Mouse (Mus musculus) G1E (cell line): ENCODE results near the gene Gm3625. TPM values are rescaled to one million over a fixed set of nuclear protein-coding genes. Genes with fewer than 3 reads are reported as not detected.

ENCODE experiments used
- ATAC-seq: 2 replicates; pipeline ENCODE4 v1.8.0; 2016; ENCODE audit warnings: mild to moderate bottlenecking; ENCODE audit not compliant: insufficient number of reproducible peaks, poor library complexity, low FRiP score, severe bottlenecking; ENCODE audit errors: extremely low read depth
- DNase-seq: peaks from one replicate; pipeline ENCODE4 v3.0.0; 2012; ENCODE audit warnings: low spot score
- H3K27me3 ChIP-seq: 2 replicates; pipeline ENCODE4 v1.6.1; 2012; ENCODE audit warnings: mild to moderate bottlenecking, low read length, inconsistent platforms; ENCODE audit not compliant: insufficient read depth
- H3K36me3 ChIP-seq: replicated peaks from 2 replicates; pipeline ENCODE3; 2012; ENCODE audit warnings: mild to moderate bottlenecking, inconsistent platforms
- H3K4me1 ChIP-seq: 2 replicates; pipeline ENCODE4 v1.6.1; 2012; ENCODE audit warnings: low read depth, low read length, inconsistent platforms, mixed read lengths; ENCODE audit not compliant: insufficient read depth
- H3K4me3 ChIP-seq: 2 replicates; pipeline ENCODE4 v1.5.1; 2012; ENCODE audit warnings: low read depth, mild to moderate bottlenecking, inconsistent platforms, low read length, moderate library complexity, mixed read lengths
- H3K9me3 ChIP-seq: replicated peaks from 2 replicates; pipeline ENCODE4 v1.6.1; 2012; ENCODE audit warnings: inconsistent platforms
- CTCF ChIP-seq: IDR thresholded peaks from 2 replicates; pipeline ENCODE4 v1.5.1; 2012; ENCODE audit warnings: low read depth, low read length, inconsistent platforms, mixed read lengths
- GATA1 ChIP-seq: IDR thresholded peaks from 2 replicates; pipeline ENCODE4 v1.6.1; 2012; ENCODE audit warnings: borderline replicate concordance, low read length, inconsistent platforms, mixed read lengths
- GATA2 ChIP-seq: IDR thresholded peaks from 2 replicates; pipeline ENCODE4 v1.6.1; 2012; ENCODE audit warnings: low read depth, low read length, inconsistent platforms, borderline replicate concordance
- POLR2AphosphoS5 ChIP-seq: IDR thresholded peaks from 2 replicates; pipeline ENCODE4 v1.6.1; 2012; ENCODE audit warnings: low read depth, low read length, inconsistent platforms; ENCODE audit not compliant: insufficient replicate concordance
- TAL1 ChIP-seq: conservative IDR thresholded peaks from 2 replicates; pipeline ENCODE4 v1.6.1; 2012; ENCODE audit warnings: low read depth, low read length, inconsistent platforms, mixed read lengths
- polyA plus RNA-seq: library from polyadenylated mRNA; stranded (reverse); fragments of >175 nt; gene quantifications from 2 replicates; pipeline ENCODE4 v1.2.3, GENCODE M21; 2012
- total RNA-seq, 2 experiments: library from RNA; stranded (forward) in 1 of 2; stranded (reverse) in 1 of 2; fragments of 200-1000 nt in 1 of 2; fragments of >200 nt in 1 of 2; fragmentation: Nextera tagmentation in 1 of 2; gene quantifications; 2 replicates each; pipeline ENCODE4 v1.2.3; 2014 to 2017

Gm3625 gene
- total and polyA plus RNA-seq, 3 experiments = not detected

DNA sequence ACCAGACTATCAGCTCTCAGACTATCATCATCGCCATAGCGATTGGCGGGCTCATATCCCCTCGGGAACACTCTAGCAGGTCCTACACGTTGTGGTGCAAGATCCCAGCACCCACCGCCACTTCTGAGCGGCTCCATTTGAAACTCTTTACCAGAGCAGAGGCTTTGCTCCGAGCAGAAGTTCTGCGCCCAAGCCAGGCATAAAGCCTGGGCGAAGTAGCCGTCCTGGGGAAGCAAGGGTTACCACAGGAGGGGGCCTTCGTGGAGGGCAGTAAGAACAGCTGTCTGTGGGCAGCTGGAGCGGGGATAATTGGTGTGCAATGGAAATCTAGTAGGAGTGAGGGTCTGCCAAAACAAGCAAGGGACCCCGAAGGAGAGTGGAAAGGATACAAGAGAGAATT is 45.2 kb downstream of the Gm3625 start:
- Histone ChIP-seq H3K4me1 (peaks cover 18% of the 10 kb centered on the region), H3K27me3 (peaks cover 10% of the 10 kb centered on the region), H3K4me3 (no peak overlapping the region), H3K36me3 (no peaks in the 10 kb centered on the region), H3K9me3 (no peaks in the 10 kb centered on the region)
- ATAC-seq (no peak), DNase-seq (no peak)
- TF ChIP-seq POLR2AphosphoS5 (no peak), GATA2 (no peak), TAL1 (no peak)

DNA sequence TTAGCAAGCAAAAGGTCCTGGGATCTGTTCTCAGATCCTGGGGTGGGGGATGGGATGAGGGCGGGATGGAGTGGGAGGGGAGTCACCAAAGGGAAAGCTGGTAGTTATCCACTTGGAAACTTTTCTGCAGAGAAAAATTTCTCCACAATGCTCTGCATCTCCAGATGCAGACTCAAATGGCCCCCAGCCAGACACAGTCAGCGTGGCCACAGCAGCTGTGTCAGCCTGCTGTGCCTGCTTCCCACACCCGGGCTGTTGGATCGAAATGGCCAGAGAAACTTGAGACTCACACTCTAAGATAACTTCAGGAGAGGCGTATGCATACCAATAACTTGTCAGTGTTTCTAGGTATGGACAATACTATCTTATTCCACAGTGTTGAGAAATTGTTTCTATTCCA is 46.2 kb downstream of the Gm3625 start:
- DNase-seq = no peak
- H3K4me3 ChIP-seq = no peak overlapping the region
- no peaks in the 10 kb centered on the region for H3K36me3 ChIP-seq
- no peak for ATAC-seq
- H3K27me3 ChIP-seq = peaks cover 6% of the 10 kb centered on the region
- H3K9me3 ChIP-seq = no peaks in the 10 kb centered on the region
- H3K4me1 ChIP-seq = peaks cover 17% of the 10 kb centered on the region
- no peak for TF ChIP-seq CTCF
- no peak for TF ChIP-seq TAL1
- TF ChIP-seq POLR2AphosphoS5 = no peak
- TF ChIP-seq GATA2 = no peak
- TF ChIP-seq GATA1 = no peak

DNA sequence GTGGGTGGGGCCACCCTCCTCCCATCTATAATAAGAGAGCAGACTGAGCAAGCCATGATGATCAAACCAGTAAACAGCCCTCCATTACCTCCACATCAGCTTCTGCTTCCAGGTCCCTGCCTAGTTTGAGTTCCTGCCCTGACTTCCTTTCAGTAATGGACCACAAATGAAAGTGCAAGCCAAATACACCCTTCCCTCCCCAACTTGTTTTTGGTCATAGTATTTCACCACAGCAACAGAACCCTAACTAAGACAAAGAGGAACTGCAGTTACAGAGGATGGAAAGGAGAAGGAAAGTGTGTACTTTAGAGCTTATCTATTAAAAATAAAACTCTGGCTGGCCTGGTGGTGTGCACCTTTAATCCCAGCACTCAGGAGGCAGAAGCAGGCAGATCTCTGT is 47.3 kb downstream of the Gm3625 start:
- DNase-seq (no peak), ATAC-seq (no peak)
- TF ChIP-seq CTCF (no peak), POLR2AphosphoS5 (no peak), GATA2 (no peak), GATA1 (no peak), TAL1 (no peak)
- H3K4me3 ChIP-seq = no peak overlapping the region
- H3K36me3 ChIP-seq = no peaks in the 10 kb centered on the region
- peaks cover 7% of the 10 kb centered on the region for H3K27me3 ChIP-seq
- peaks cover 20% of the 10 kb centered on the region for H3K4me1 ChIP-seq
- no peaks in the 10 kb centered on the region for H3K9me3 ChIP-seq

DNA sequence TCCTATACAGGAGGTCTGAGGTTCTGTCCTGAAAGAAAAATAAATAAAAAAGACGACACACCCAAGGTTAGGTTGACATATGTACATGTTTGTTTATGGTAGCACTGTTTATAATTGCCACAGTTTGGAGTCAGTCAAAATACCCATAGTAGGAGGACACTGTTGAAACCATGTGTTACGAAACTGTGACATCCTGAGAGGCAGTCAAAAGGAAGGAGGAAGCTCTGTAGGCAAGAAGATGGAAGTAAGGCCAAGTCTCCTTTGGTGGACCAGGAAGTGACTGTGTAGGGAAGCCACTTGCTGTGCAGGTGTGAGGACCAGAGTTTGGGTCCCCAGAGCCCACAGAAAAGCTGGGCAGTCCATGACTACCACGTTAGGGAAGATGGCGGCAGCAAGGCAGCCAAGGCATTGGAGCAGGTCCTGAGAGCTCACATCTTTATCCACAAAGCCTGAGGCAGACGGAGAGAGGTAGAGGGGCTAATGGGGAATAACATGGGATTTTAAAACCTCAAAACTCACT is 48.3 kb downstream of the Gm3625 start:
- TF ChIP-seq GATA1 = no peak
- TF ChIP-seq POLR2AphosphoS5 = no peak
- no peak for TF ChIP-seq TAL1
- TF ChIP-seq GATA2 = no peak
- no peak for TF ChIP-seq CTCF
- H3K27me3 ChIP-seq = peaks cover 8% of the 10 kb centered on the region
- ATAC-seq (no peak), DNase-seq (no peak)
- peaks cover 27% of the 10 kb centered on the region for H3K4me1 ChIP-seq
- no peaks in the 10 kb centered on the region for H3K9me3 ChIP-seq
- no peak overlapping the region for H3K4me3 ChIP-seq
- H3K36me3 ChIP-seq = no peaks in the 10 kb centered on the region

Other genes starting within 250 kb of the Gm3625 start
- 55.7 and 58.4 TPM in 2 replicates for gene Ncoa1, start 115.7 kb downstream of the Gm3625 start, total RNA-seq (2014; fragmentation: Nextera tagmentation)
- gene Ncoa1, start 115.7 kb downstream of the Gm3625 start, total RNA-seq (2017) = 12.3 and 12.6 TPM in 2 replicates
- 3.5 and 4.1 TPM in 2 replicates for gene Ncoa1, start 115.7 kb downstream of the Gm3625 start, polyA plus RNA-seq
- 117 and 137 TPM in 2 replicates for gene Itsn2, start 289 bp downstream of the Gm3625 start, total RNA-seq (2014; fragmentation: Nextera tagmentation)
- 149 and 168 TPM in 2 replicates for gene Itsn2, start 289 bp downstream of the Gm3625 start, total RNA-seq (2017)
- 10.2 and 17.6 TPM in 2 replicates for gene Itsn2, start 289 bp downstream of the Gm3625 start, polyA plus RNA-seq
- gene Fam228a, start 145.5 kb upstream of the Gm3625 start, total RNA-seq (2014; fragmentation: Nextera tagmentation) = not detected in 2 replicates
- gene Fam228a, start 145.5 kb upstream of the Gm3625 start, total RNA-seq (2017) = 0.06 and 0.33 TPM in 2 replicates
- gene Fam228a, start 145.5 kb upstream of the Gm3625 start, polyA plus RNA-seq = not detected in 2 replicates
- gene Pfn4, start 176.1 kb upstream of the Gm3625 start, total RNA-seq (2014; fragmentation: Nextera tagmentation) = not detected in 2 replicates
- gene Pfn4, start 176.1 kb upstream of the Gm3625 start, total RNA-seq (2017) = 0.05 and 0.23 TPM in 2 replicates
- not detected in 2 replicates for gene Pfn4, start 176.1 kb upstream of the Gm3625 start, polyA plus RNA-seq
- gene Fam228b, start 176.3 kb upstream of the Gm3625 start, total RNA-seq (2014; fragmentation: Nextera tagmentation) = not detected in 2 replicates
- 0.17 and 0.76 TPM in 2 replicates for gene Fam228b, start 176.3 kb upstream of the Gm3625 start, total RNA-seq (2017)
- not detected in 2 replicates for gene Fam228b, start 176.3 kb upstream of the Gm3625 start, polyA plus RNA-seq
- 44.4 and 65.1 TPM in 2 replicates for gene Sf3b6, start 224.6 kb upstream of the Gm3625 start, total RNA-seq (2014; fragmentation: Nextera tagmentation)
- gene Sf3b6, start 224.6 kb upstream of the Gm3625 start, total RNA-seq (2017) = 185 and 193 TPM in 2 replicates
- gene Sf3b6, start 224.6 kb upstream of the Gm3625 start, polyA plus RNA-seq = 6.1 and 8.2 TPM in 2 replicates
- gene Fkbp1b, start 248.7 kb upstream of the Gm3625 start, total RNA-seq (2014; fragmentation: Nextera tagmentation) = 7.8 and 10.2 TPM in 2 replicates
- 8.0 and 9.9 TPM in 2 replicates for gene Fkbp1b, start 248.7 kb upstream of the Gm3625 start, total RNA-seq (2017)
- 9.6 and 14.0 TPM in 2 replicates for gene Fkbp1b, start 248.7 kb upstream of the Gm3625 start, polyA plus RNA-seq